Mouse (Mus musculus) adrenal gland, adult 10 weeks (tissue): Measurements from ENCODE around the gene Olfr685. TPM values are rescaled to one million over a fixed set of nuclear protein-coding genes. Genes with fewer than 3 reads are reported as not detected.

Experiments used
- polyA plus RNA-seq: library from polyadenylated mRNA; stranded (reverse); fragments of 350-450 nt; fragmentation: Illumina TruSeq; extraction: RNeasy Lipid Tissue Mini Kit (QIAGEN cat#74804); gene quantifications from one replicate; pipeline ENCODE4 v1.2.3, GENCODE M21; 2014; ENCODE audit warnings: low read depth, low replicate concordance

Gene Olfr685
- not detected for polyA plus RNA-seq

DNA sequence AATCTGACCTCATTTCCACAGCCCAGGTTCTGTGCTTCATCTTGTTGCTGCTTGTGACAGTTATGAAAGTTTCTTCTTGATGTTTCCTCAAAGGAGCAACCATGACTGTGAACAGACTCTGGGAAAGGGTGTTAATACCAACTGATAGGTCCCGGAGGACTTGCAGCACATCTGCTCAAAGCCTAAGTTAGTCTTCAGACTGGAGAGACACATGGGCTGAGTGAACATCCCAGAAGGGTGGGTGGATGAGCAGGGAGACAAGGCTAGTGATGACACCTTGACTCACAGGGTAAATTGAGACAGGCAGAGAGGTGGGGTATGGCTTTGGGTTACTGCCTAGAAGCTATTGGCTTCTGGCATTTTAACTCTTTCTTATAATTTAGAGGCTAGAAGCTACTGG lies at the start of gene Olfr685:
Gene Olfr685 (minus strand): TSS at position 101 of the 400 bp plus-strand sequence.

GRCm38 (mm10) chr7:105207385-105207784 lies 21.6 kb upstream of the Olfr685 start, which contains the start of gene Olfr686:
TSS of gene Olfr686 (minus strand) at chr7:105207485.

DNA sequence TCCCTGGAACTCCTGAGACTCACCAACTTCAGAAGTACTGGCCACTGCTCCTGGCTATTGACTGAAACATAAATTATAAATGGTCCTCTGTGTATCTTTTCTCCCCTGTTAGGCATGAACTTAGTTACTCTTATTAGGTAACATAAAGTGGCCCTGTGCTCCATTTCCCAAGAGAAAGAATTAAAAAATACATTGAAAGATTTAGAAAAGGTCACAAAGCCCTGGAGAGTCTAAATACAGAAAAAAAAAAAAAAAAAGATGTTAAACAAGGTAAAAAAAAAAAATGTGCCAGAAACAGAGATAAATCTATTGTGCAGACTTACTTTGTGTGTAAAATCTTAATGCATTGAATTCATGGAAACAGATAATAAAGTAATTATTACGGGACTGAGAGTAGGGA lies 22.3 kb downstream of the Olfr685 start, which contains the start of gene Olfr684:
Gene Olfr684 (minus strand): TSS at position 101 of the 400 bp plus-strand sequence.

GRCm38 (mm10) chr7:105146912-105147311 lies 38.9 kb downstream of the Olfr685 start, which contains the start of gene Olfr683:
TSS of gene Olfr683 (minus strand) at chr7:105147012.

Other genes with a start within 250 kb of the Olfr685 start
- not detected for gene Olfr670, start 223.4 kb downstream of the Olfr685 start, polyA plus RNA-seq
- gene Olfr671, start 206.9 kb downstream of the Olfr685 start, polyA plus RNA-seq: not detected
- gene Olfr672, start 184.0 kb downstream of the Olfr685 start, polyA plus RNA-seq: not detected
- gene Olfr675, start 157.6 kb downstream of the Olfr685 start, polyA plus RNA-seq: not detected
- not detected for gene Olfr676, start 153.3 kb downstream of the Olfr685 start, polyA plus RNA-seq
- not detected for gene Olfr677, start 134.6 kb downstream of the Olfr685 start, polyA plus RNA-seq
- gene Olfr678, start 121.5 kb downstream of the Olfr685 start, polyA plus RNA-seq: not detected
- not detected for gene Olfr679, start 104.8 kb downstream of the Olfr685 start, polyA plus RNA-seq
- gene Olfr680-ps1, start 93.2 kb downstream of the Olfr685 start, polyA plus RNA-seq: not detected
- gene Olfr681, start 69.2 kb downstream of the Olfr685 start, polyA plus RNA-seq: not detected
- gene Olfr683, start 39.0 kb downstream of the Olfr685 start, polyA plus RNA-seq: not detected
- gene Olfr684, start 22.4 kb downstream of the Olfr685 start, polyA plus RNA-seq: not detected
- not detected for gene Olfr686, start 21.5 kb upstream of the Olfr685 start, polyA plus RNA-seq
- not detected for gene Olfr688, start 102.1 kb upstream of the Olfr685 start, polyA plus RNA-seq
- gene Olfr689, start 125.2 kb upstream of the Olfr685 start, polyA plus RNA-seq: not detected
- gene Olfr690, start 148.1 kb upstream of the Olfr685 start, polyA plus RNA-seq: not detected
- not detected for gene Olfr691, start 156.3 kb upstream of the Olfr685 start, polyA plus RNA-seq
- gene Olfr692, start 182.2 kb upstream of the Olfr685 start, polyA plus RNA-seq: not detected
- gene Gm5901, start 189.0 kb upstream of the Olfr685 start, polyA plus RNA-seq: not detected
- 10.6 TPM for gene Fam160a2, start 214.0 kb upstream of the Olfr685 start, polyA plus RNA-seq
- gene Cnga4, start 218.6 kb upstream of the Olfr685 start, polyA plus RNA-seq: not detected
- gene Cckbr, start 239.7 kb upstream of the Olfr685 start, polyA plus RNA-seq: not detected